Mouse (Mus musculus) MN1 (cell line): Measurements from ENCODE around the gene Zfp503.

Source experiments
- DNase-seq: peaks from one replicate; pipeline ENCODE4 v3.0.0-alpha.2; 2016; ENCODE audit warnings: low spot score

Gene Zfp503

DNA sequence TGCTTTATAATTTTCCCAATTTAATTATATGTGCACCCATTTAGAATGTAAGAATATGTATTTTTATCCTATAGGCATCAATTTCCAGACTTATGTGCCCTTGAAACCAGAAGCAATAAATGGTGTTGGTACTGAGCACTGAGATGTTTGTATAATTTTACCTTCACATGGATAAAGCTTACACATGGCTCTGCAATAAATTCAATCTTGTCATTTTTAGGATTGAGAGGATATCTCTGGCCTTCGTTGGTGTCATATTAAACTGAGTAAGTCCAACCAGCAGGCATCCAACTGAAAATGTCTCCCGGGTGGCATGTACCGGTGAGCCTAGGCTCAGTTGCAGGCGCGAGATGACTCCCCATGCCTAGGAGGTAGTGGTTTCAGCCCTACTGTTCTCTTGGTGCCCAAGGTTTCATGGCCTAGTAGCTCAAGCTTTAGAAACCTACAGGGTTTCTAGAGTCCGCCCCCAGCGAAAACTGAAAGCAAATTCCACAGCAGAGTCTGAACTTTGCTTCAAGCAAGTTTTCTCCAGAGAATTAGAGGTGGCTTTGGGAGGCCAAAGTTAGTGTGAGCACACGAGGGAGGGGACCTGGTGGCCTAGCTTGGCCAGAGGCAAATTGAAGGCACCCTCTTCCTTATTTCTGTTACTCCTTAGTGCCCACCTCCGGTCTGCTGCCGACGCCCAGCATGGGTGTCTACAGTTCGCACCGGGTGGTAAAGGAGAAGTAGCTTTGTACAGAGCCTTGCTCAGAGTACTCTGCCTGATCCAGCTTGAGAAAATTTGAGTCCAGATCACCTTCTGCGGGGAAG is 4.1 kb upstream of the Zfp503 start:
- DNase-seq: no peak

DNA sequence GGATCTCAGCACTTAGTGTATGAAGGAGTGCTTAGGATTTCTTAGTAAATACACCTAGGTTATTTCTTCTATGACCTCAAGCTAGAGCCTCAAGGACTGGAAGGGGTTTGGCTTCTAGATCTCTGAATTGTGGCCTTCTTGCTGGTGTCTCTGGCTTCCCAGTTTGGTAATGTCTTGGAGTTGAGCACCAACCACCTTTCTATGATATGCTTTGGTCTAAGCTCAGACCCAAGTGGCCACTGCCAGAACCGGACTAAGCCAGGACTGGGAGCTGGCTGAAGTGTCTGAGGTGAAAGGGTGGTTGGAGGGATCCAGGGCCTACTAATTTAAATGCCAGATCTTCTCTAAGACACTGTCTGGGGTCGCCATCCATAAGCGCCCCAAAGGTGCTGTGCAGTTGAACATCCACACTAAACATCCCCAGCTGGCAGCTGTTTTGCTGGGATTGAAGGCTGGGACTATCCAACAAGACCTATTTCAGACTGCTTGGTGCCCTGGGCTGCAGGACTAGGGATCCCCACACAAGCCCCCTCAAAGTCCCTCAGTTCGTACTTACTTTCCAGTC is 3.0 kb upstream of the Zfp503 start:
- no peak for DNase-seq

DNA sequence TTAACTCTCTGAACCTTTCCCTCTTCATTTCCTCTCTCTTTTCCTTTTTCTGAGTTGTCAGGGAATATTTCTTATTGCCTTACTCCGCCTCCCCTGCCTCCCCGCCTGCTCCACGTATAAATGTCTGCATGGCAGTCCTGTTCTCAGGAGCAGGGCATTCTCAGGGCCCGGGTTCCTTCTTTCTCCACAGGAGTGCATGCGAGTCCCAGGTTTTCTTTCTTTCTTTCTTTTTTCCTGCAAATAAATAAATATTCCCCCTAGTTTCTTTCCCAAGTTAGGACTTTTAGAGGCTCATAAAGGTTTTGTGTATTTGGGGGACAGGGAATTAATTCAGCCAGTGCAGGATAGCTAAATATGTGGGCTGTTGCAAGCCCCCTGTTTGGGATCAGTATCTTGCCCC is 2.5 kb upstream of the Zfp503 start:
- DNase-seq: no peak

DNA sequence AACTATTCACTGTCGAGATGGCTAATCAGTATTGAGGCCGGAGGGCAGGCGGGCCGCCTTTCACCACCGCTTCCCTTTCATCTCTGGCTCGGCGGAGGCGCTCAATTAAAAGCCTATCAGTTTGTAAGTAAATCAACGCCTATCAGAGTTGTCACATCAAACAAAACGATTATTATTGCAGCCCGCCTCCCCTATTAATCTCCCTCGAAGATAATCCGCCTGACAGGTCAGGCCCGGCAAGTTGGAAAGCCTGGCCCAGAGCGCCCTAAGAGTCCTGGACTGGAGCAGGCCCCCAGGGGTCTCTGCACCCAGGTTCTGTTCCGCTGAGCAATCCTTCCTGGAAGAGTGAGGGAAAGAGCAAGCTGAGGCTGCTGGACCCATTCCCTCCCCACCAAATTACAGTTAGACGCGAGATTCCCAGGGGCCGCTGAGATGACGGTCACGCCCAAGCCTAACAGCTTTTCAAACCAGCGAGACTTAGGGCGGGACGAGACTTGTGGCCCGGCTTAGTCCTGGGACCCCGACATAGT is 1.9 kb upstream of the Zfp503 start:
- DNase-seq: peak; percentile 50

DNA sequence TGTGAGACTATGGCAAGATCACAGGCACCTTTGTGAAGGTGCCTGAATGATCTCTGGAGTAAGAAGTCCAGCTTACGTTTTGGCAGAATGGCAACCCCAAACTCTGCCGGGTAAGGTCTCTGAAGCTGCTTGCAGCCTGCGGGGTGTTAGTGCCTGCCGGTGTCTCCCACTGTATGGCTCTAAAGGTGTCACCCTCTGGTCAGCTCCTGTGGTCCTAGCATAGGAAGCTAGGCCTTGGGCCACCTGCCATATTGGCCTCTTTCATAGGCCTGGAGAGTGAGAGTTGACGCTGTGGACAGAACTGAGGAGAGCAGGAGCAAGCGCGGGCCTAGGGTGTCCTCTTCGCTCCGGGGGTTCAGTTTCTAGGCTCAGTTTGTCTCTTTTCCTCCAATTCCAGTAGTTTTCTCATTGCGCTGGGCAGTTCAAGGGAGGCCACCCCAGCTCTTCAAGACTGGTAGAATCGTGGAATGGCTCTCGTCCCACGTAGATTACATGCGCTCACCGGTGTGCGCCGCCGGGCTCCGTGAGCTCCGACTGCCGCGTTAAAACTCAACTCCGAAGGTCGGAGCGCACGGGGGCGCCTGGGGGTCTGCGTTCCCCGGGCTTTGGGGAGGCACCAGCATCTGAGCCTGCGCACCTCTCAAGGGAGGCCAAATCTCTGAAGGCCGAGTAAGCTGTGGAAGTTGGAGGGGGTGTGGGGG is 1.1 kb upstream of the Zfp503 start:
- peak; percentile 24 for DNase-seq

DNA sequence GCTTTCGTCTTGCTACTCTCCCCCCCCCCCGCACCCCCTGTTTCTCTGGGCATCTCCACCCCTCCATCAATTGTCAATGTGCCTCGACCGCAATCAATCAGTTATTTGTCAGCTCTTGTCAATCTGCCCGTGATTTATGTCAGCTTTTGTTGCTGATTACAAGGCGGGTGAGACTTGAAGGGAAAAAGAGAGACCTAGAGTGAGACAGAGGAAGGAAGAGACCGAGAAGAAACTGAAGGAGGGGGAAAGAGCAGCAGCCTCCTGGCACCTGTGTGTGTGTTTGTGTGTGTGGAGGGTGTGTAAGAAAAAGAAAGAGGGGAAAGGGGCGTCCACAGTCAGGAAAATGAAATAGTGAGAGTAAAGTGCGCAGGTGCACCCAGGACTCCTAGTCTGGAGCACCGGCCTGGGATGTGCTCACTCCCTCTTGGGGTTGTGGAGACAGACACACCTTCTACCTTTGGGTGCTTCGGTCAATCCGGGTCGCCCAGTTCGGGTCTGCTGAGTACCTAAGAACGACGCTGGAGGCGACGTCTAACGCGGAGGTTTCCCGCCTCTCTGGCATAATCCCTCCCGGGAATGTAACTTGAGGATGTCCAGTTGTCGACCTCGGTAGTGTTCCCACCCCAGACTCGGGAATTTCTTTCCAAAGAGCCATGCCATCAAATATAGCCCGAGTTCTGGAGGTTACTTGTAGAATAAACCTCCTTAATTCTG is 667 bp downstream of the Zfp503 start:
- peak; percentile 33 for DNase-seq

DNA sequence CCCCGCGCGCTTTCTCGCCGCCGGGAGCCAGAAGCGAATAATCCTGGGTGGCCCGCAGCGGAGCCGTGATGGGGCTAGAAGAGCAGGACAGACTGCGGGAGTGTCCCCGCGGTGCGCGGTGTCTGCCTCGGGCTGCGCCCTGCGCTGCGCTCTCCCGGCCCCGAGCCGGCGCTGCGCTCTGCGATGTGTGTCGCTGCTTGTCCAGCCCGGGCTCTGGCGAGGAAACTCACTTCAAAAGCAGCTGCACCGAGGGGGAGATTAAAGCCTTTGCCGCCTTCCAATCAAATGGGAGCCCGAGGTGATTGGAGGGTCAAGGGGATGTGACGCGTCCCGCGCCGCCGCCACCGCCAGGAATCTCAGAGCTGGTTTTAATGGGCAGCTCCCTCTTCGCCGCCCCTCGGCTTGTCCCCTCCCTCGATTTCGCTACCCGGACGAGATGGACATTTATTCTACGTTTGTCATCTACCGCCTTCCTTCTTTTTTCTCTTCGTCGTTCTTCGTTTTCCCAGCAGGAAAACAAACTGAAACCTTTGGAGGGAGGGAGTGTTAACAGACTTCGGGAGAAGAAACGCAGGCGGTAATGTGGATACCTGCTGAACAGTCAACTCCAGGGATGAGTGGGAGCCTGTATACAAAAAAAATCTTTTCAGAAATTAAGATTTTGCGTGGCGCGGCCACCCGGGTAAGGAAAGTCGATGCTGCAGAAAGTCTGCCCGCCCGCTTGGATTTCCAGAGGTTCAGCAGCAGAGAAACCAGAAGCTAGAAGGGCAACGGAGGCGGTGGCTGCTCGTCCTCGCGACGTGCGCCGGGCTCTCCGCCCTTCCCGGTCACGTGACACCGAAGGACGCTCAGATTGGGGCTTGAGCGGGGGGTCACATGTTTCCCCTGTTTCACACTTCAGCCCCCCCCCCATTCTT is 1.5 kb downstream of the Zfp503 start:
- DNase-seq: peak; percentile 88

DNA sequence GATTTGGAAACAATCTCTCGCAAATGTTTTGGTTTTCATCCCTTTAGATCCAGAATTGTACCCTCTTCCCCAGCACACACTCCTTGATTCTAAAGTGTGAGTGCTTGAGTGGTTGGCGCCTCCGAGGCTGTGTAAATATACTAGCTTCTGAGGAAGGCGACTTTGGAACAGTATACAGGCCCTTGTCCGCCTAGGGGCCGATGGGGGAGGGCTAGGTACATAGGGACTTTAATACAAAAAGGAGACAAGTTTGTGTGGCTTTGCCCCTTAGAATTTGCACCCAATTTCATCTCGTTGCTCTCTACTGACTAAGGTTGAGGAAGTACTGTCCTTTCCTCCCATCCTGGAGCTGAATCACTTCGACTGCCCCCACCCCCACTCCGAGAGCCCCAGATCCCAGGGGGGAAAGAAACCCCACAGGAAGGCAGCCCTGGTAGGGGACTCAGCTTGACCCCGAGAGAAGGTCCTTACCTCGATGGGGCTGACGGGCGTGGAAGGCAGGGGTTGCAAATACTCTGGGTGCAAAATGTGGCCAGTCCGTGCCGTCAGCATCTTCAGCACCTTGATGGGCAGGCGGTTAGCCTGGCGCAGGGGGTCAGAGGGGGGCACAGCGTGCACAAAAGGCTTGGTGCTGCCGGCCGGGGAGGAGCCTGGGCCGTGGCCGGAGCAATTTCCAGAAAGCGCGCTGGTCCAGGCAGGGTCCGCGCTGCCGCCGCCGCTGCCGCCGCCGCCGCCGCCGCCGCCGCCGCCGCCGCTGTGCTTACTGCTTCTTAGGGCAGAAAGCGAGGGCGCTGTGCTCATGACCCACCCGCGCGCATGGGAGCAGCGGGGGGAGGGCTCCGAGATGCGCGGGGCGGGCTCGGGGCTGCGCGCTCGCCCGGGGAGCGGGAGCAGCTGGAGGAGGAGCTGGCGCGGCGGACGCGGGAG is 2.4 kb downstream of the Zfp503 start:
- peak; percentile 33 for DNase-seq

DNA sequence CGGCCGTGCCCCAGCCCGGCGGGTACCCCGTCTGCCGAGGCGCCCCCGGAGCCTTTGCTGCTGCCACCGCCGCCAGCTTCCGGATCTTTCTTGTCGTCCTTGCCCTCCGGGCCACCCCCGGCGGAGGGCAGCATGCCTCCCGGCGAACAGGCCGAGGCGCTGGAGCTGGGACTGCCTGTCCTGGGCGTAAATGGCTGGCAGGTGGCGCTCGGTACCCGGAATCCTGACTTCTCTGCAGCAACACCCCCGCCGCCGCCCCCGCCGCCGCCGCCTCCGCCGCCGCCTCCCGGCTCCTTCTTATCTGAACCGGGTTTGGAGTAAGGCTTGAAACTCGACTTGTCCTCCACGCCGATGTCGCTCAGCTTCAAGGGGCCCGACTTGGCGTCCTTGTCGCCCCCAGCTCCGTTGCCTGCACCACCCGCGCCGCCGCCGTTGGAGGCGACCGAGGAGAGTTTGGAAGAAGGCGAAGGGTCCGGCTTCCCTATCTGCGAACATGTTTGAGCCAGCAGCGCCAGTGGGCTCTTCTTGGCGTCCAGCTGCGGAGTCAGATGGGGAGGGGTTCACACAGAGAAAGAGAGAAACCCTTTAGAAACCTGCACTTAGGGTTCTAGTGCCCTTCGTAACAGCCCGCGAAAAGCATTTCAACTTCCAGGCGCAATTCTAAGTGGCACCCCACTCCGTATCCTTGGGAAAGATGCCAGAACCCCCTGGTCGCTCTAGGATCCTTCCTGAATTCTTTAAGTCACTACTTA is 3.2 kb downstream of the Zfp503 start:
- peak; percentile 48 for DNase-seq

DNA sequence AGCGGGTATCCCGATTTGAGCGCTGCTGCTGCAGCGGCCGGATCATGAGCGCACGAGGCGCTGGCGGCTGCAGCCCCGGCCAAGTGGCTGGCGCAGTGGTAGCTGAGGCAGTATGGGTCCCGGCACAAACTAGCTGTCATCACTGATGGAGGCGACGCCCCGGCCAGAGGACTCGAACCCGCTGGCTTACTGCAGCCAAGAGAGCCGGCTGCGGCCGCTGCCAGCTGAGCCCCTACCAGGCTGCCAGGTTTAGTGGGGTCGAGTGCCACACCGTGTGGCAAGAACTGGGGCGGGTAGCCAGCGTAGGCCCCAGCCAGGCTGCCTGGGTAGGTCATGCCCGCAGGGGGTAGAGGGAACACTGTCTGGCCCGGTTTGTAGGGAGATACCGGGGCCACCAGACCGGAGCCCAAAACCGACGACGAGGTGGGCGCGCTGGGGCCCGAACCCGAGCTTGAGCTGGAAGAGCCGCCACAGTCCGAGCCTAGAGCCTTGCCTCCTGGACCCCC is 3.9 kb downstream of the Zfp503 start:
- no peak for DNase-seq

DNA sequence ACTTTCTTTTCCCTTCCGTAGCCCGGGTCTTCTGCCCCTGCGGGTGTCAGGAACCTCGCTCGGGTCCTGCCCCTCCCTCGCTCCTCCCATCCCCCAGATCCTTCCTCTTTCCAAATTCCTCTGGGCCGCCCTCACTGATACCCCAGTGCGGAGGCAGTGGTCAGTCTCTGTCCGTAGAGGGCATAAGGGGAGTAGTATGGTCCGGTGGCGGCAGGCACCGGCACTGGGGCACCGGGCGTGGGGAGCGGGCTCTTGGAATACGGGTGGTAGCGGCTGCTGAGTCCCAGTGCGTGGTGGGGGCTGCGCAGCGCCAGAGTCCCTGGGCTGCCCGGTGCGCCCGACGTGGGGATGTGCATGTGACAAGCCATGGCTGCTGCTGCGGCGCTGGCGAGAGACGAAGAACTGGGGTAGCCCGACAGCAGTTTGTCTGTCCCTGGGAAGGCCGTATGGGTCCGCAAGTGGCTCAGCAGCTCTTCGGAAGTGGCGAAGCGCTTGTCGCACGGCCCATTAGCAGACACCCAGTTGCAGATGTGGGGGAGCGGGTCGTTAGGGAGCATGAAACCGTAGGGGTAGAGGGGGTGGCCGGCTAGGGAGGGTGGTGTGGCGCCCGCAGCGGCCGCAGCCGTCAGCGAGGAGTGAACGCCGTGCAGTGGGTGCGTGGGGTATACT is 4.5 kb downstream of the Zfp503 start:
- DNase-seq: no peak

DNA sequence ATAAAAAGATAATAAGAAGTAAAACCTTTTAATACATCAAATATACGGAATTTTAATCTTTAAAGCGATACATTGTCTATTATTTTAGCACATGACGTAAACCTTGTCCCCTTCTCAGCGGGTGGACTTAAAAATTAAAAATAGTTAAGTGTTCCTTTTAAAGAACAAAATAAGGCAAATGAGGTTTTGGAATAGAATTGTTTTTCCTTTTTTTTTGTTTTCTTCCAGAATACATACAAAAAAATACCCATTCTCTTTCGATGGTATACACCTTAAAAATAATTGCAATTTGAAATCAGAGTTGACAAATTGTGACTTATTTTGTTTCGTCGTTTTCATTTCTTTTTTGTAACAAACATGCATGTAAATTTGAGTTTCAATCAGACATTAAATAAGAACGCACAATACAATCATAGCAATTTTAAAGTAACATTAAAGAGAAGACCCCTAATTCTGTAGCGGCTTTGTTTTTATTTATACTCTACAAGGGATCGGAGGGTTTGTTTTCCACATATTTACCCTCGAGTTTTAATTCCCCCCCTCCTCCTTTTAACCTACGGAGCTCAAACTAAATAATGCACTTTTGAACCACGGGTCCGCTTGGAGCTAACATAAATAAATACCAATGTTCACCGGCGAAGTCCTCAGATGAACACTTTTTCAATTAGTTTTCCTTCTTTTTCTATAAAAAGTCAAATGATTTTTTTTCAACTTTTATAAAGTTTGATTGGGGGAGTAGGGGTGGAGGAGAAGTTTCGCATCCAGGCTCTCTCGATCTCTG is 5.3 kb downstream of the Zfp503 start:
- DNase-seq: no peak

DNA sequence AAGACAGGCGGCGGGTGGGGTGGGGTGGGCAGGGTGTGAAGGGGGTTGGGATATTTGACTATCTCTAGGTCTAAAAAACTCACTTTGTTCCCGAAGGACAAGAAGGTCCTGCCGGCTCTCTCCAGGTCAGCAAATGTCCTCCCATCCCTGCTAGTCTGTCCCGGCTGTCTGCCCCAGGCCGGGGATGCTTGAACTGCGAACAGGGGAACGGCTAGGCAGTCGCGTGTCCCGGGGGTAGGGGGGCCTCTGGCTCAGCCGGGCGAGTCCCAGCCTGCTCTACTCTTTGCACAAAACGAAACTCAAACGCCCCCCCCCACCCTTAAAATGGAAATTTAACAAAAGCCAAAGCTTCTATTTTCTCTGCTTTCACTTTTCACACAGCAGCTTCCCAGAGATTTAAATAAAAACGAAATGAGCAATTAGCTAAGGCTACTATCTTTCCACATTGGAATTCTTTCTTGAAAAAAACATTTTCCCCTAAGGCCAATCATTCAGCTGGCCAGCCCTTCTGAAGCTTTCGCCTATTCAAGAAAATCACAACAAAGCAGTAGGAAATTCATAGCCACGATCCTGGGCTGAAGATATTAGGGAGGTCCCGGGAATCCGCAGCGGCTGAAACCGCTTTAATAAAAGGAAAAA is 6.0 kb downstream of the Zfp503 start:
- no peak for DNase-seq

DNA sequence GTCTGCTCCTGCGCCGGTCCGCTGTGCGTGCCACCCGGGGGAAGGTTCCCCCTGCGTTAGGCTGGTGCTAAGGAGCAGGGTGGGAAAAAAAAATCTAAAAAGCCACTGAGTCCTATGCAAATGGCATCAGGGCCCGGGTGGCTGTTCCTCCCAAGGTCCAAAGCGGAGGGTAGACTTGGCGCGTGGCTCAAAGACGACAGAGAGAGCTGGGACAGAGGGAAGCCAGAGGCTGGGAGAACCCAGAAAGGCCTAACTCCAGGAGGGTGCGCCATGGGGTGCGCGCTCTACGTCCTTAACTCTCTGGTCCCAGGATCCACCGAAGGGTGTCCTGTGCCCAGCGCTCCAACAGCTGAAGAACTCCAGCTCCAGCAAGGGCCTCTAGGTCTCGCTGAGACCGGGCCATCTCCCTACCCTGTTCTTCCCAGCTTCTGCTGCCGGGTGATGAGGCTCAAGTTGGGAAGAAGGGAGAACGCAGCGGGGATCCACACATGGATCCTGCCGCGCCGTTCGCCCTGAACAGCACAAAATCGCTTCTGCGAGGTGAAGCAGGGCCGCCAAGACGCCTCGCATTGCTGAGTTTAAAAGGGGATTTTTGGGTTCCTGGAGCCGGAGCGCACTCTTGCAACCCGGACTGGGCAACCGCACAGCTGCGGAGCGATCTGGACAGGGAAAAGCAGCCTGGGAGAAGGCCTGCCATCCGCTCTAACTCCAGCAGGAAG is 6.7 kb downstream of the Zfp503 start:
- DNase-seq: peak; percentile 16

DNA sequence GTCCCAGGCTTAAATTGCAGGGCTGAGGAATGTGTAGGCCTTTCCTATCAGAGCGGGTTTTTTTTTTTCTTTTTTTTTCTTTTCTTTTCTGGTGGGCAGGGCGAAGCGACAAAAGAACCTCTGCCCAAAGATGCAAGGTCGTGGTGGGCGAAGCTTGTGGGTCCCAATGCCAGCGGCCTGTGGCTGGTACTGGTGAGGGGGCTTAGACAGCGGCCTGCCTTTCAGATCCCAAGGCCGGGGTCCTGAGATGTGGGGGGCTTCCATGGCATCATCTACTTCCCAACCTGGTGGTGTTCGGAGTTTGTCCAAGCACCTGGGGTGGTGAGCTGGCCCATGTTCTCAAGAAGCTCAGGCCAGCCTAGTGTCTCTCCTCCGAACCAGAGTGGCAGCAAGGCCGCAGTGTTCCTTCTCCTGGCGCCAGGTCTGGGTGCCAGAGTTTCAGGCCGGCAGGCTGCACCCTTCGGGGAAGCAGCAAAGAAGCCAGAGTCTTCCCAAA is 7.3 kb downstream of the Zfp503 start:
- no peak for DNase-seq

DNA sequence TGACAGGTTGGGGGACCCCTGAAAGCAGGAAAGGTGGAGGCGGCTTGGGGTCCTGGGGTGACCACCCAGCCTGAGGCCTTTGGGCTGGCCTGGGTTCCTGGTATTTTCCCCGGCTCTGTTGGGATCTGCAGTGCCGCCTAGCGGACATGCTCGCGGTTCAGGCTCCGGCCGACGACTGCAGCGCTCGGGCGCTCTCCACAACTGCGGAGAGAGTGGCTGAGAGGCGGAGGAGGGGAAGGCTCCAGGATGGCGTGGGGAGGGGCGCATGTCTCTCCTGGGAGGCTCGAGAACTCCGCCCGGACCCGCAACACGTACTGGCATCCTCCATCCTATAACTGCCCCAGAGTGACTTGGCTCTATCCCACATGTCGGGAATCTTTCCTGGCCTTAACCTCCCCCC is 7.9 kb downstream of the Zfp503 start:
- DNase-seq: peak; percentile 37
